Mouse (Mus musculus): ENCODE results near the gene Sox2. TPM values are rescaled to one million over a fixed set of nuclear protein-coding genes. Genes with fewer than 3 reads are reported as not detected.

The Sox2 gene
- polyA plus RNA-seq, 1 experiment, result not detected

DNA sequence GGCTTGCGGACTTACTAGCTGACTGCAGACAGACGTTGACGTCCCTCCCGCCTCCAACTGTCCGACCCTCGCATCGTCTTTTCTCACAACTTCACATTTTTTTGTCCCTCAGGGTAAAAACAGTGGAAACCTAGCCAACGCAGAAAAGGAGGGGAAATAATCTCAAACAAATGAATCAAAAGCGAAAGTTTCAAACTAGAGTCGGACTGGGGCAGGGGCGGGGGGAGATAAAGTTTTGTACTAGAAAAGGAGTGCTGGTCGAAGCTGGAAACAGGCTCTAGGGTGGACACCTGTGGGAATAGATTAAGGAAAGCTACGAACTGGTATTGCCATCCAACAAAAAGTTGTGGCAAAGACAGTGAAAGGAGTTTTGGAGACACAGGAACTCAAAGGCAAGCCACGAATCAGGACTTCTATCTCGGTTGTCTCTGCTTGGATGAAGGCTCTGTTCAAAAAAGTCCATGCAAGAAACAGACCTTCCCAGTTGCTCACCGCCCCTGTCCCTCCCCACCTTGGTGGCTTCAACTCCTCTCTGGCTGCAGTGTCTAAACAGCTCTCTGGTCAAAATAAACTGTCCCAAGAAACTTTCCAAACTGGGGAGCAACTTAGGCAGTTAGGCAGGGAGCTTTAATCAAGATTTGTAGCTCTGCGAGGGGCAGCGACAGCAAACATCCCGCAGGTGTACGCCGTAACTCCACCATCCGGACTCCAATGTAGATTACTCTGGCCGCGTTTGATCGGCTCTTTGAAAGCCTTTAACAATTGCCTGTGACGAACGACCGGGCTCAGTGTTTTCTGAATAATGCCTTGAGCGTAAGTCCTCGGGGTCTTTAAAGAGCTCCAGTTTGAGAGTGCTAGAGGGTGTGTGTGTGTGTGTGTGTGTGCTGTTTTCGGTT lies 14.7 kb downstream of the Sox2 start:
- peak overlapping the region; percentile 32 for H3K4me2 ChIP-seq (ENCODE audit: low read depth)
- H3K79me2 ChIP-seq (ENCODE audit: control insufficient read depth, insufficient read depth), result no peaks in the 10 kb centered on the region
- H3K4me3 ChIP-seq, result no peak overlapping the region
- peaks cover 21% of the 10 kb centered on the region for H3K27me3 ChIP-seq (ENCODE audit: control insufficient read depth, insufficient read depth, insufficient read length)
- H3K36me3 ChIP-seq (ENCODE audit: control insufficient read depth, insufficient read depth), result no peaks in the 10 kb centered on the region
- no peak overlapping the region for H3ac ChIP-seq (ENCODE audit: control insufficient read depth, insufficient read length)
- no peak for TF ChIP-seq MYOD1 (IDR thresholded peaks at IDR 0.05; ENCODE audit: control insufficient read depth in 1 of 3, insufficient read length in 2 of 3, low read depth in 2 of 3)
- no peak for TF ChIP-seq POLR2AphosphoS2 (IDR thresholded peaks at IDR 0.05; ENCODE audit: insufficient read length, low read depth)
- TF ChIP-seq REST (IDR thresholded peaks at IDR 0.05; ENCODE audit: insufficient read depth, insufficient read length), result no peak
- no peak for TF ChIP-seq MYOG (IDR thresholded peaks at IDR 0.05; ENCODE audit: control insufficient read depth in 1 of 3, insufficient read depth in 1 of 3, insufficient read length in 2 of 3, low read depth in 2 of 3)
- no peak for TF ChIP-seq USF1 (IDR thresholded peaks at IDR 0.05; ENCODE audit: low read depth)
- no peak for TF ChIP-seq E2F4 (IDR thresholded peaks at IDR 0.05; ENCODE audit: insufficient read depth)
- TF ChIP-seq TCF12 (IDR thresholded peaks at IDR 0.05; ENCODE audit: insufficient read depth, poor library complexity, severe bottlenecking), result no peak
- no peak for TF ChIP-seq CEBPB (IDR thresholded peaks at IDR 0.05; ENCODE audit: insufficient read depth, poor library complexity, severe bottlenecking)
- TF ChIP-seq TCF3 (IDR thresholded peaks at IDR 0.05; ENCODE audit: insufficient read length, low read depth), result no peak
- no peak for TF ChIP-seq POLR2A (IDR thresholded peaks at IDR 0.05; ENCODE audit: insufficient read length, low read depth)
- no peak for TF ChIP-seq SRF (IDR thresholded peaks at IDR 0.05; ENCODE audit: control insufficient read depth, insufficient read length, low read depth)
- no peak for TF ChIP-seq MAX (IDR thresholded peaks at IDR 0.05; ENCODE audit: low read depth)

DNA sequence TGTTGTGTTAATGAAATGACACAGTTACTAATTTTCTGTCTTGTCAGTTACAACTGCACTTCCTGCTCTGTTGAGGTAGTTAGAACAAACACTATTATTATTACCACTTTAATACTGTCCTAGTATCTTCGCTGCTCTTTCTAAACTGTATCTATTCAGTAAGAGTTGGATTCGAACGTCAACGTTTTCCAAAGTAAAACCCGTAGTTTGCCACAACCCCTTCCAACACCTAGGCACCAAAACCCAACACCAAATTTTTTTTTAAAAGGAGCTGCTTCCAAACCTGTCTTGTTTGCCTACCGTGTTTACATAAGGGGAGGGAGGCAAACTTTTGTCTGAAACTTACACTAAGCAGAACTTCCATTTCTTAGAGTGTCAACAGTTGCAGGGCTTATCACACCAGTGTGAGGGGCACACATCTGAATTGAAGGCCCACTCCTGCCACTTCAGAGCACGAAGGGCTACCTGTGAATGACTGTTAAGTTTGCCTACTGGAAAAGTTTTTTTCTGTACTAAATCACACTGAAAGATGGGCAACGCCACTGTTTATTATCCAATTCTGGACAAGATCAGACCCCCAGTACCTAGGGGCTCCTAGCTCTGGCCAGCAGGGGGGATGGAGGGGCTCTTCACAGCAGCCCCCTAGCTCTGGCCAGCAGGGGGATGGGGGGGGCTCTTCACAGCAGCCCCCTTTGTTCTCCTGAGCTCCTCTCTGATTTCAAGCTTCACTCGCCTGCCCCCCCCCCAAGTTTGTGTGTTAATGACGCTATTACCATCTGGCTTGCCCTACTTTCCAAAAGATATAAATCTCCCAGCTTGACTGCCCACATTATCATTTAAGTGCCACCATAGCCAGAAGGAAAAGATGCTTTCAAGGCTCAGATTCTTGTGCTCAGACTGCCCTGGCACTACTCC lies 15.8 kb downstream of the Sox2 start:
- peaks cover 24% of the 10 kb centered on the region for H3K27me3 ChIP-seq (ENCODE audit: control insufficient read depth, insufficient read depth, insufficient read length)
- no peak overlapping the region for H3K4me3 ChIP-seq
- H3K79me2 ChIP-seq (ENCODE audit: control insufficient read depth, insufficient read depth), result no peaks in the 10 kb centered on the region
- H3K36me3 ChIP-seq (ENCODE audit: control insufficient read depth, insufficient read depth), result no peaks in the 10 kb centered on the region
- H3K4me2 ChIP-seq (ENCODE audit: low read depth), result no peak overlapping the region
- no peak for TF ChIP-seq TCF12 (IDR thresholded peaks at IDR 0.05; ENCODE audit: insufficient read depth, poor library complexity, severe bottlenecking)
- no peak for TF ChIP-seq POLR2A (IDR thresholded peaks at IDR 0.05; ENCODE audit: insufficient read length, low read depth)
- TF ChIP-seq MYOD1 (IDR thresholded peaks at IDR 0.05; ENCODE audit: control insufficient read depth in 1 of 3, insufficient read length in 2 of 3, low read depth in 2 of 3), result no peak
- TF ChIP-seq MAX (IDR thresholded peaks at IDR 0.05; ENCODE audit: low read depth), result no peak
- no peak for TF ChIP-seq CEBPB (IDR thresholded peaks at IDR 0.05; ENCODE audit: insufficient read depth, poor library complexity, severe bottlenecking)
- TF ChIP-seq USF1 (IDR thresholded peaks at IDR 0.05; ENCODE audit: low read depth), result no peak
- no peak for TF ChIP-seq REST (IDR thresholded peaks at IDR 0.05; ENCODE audit: insufficient read depth, insufficient read length)
- no peak overlapping the region for H3ac ChIP-seq (ENCODE audit: control insufficient read depth, insufficient read length)

DNA sequence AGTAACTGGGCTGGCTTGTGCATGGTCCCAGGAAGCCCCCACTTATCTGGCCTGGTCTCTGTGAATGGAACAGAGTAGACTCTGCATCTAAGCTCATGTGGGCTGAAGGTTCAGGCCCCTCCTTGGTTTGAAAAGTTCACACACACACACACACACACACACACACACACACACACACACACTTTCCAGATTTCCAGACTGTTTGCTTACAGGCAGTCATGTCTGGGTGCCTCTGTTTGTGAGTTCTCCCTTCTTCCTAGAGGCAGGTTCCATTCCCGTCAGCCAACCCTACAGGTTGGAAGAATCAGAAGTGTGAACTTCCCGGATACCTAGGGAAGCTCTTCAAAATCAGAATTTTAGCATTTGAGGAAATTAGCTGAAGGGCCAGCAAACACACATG lies 17.0 kb downstream of the Sox2 start:
- TF ChIP-seq CEBPB (IDR thresholded peaks at IDR 0.05; ENCODE audit: insufficient read depth, poor library complexity, severe bottlenecking) (no peak), USF1 (IDR thresholded peaks at IDR 0.05; ENCODE audit: low read depth) (no peak), SRF (IDR thresholded peaks at IDR 0.05; ENCODE audit: control insufficient read depth, insufficient read length, low read depth) (no peak), MYOD1 (IDR thresholded peaks at IDR 0.05; ENCODE audit: control insufficient read depth in 1 of 3, insufficient read length in 2 of 3, low read depth in 2 of 3) (no peak), MAX (IDR thresholded peaks at IDR 0.05; ENCODE audit: low read depth) (no peak), MYOG (IDR thresholded peaks at IDR 0.05; ENCODE audit: control insufficient read depth in 1 of 3, insufficient read depth in 1 of 3, insufficient read length in 2 of 3, low read depth in 2 of 3) (no peak), POLR2A (IDR thresholded peaks at IDR 0.05; ENCODE audit: insufficient read length, low read depth) (no peak), REST (IDR thresholded peaks at IDR 0.05; ENCODE audit: insufficient read depth, insufficient read length) (no peak), TCF3 (IDR thresholded peaks at IDR 0.05; ENCODE audit: insufficient read length, low read depth) (no peak), TCF12 (IDR thresholded peaks at IDR 0.05; ENCODE audit: insufficient read depth, poor library complexity, severe bottlenecking) (no peak), E2F4 (IDR thresholded peaks at IDR 0.05; ENCODE audit: insufficient read depth) (no peak), POLR2AphosphoS2 (IDR thresholded peaks at IDR 0.05; ENCODE audit: insufficient read length, low read depth) (no peak)
- Histone ChIP-seq H3K79me2 (ENCODE audit: control insufficient read depth, insufficient read depth) (no peaks in the 10 kb centered on the region), H3ac (ENCODE audit: control insufficient read depth, insufficient read length) (no peak overlapping the region), H3K27me3 (ENCODE audit: control insufficient read depth, insufficient read depth, insufficient read length) (peaks cover 18% of the 10 kb centered on the region), H3K4me2 (ENCODE audit: low read depth) (no peak overlapping the region), H3K36me3 (ENCODE audit: control insufficient read depth, insufficient read depth) (no peaks in the 10 kb centered on the region), H3K4me3 (no peak overlapping the region)

DNA sequence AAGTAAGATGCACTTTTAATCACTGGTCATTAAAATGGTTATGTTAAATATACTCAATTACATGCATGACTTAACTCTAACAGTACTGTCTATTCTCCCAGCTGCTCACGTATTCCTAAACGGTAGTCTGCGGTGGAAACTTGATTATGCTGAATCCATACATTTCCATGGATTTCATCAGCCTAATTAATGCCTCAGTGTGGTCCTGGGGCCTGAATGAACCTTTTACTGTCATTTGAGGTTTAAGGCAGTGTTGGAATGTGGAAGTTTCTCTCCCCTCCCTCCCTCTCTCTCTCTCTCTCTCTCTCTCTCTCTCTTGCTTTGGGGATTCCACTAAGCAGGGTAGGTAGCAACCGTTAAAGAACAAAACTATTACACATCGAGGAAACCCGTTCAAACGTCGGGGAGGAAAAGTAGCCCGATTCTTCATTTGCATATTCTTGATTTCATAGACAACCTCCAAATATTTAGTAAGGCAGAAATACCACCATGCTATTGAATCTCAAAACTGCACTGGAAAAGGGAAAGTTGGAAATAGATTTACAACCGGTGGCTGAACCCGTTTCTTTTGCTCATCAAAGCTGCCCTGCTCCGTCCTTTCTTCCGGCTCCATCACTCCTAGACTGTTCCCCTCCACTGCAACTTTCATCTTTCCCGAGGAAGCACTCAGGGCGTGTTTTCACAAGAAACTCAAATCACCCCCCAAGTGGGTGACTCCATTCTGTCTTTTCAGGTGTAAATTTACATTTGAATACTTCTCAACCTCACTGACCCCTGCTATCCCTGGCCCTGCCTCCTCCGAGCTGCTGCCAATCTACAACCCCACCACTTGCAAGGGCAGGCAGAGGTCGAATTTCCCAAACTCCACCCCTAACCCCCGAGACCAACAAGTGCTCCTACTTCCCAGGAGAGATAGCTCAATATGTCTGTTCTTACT lies 17.9 kb downstream of the Sox2 start:
- Histone ChIP-seq H3K36me3 (ENCODE audit: control insufficient read depth, insufficient read depth) (no peaks in the 10 kb centered on the region), H3K27me3 (ENCODE audit: control insufficient read depth, insufficient read depth, insufficient read length) (peaks cover 17% of the 10 kb centered on the region)
- TF ChIP-seq CEBPB (IDR thresholded peaks at IDR 0.05; ENCODE audit: insufficient read depth, poor library complexity, severe bottlenecking), result 0 out of 2 replicates have a peak, but pooled peaks have one; percentile 41
- no peak for TF ChIP-seq USF1 (IDR thresholded peaks at IDR 0.05; ENCODE audit: low read depth)

More for the DNA sequence above, 17.9 kb downstream of the Sox2 start:
- no peak overlapping the region for H3ac ChIP-seq (ENCODE audit: control insufficient read depth, insufficient read length)
- no peak overlapping the region for H3K4me3 ChIP-seq
- H3K4me2 ChIP-seq (ENCODE audit: low read depth), result peak overlapping the region; percentile 48
- no peaks in the 10 kb centered on the region for H3K79me2 ChIP-seq (ENCODE audit: control insufficient read depth, insufficient read depth)

Measured in myocyte (in vitro differentiated cells).